Mouse (Mus musculus) midbrain, embryonic 14.5 days (tissue): ENCODE data around the gene Mrpl45. TPM values are rescaled to one million over a fixed set of nuclear protein-coding genes. Genes with fewer than 3 reads are reported as not detected.
A peak's percentile ranks its signal among the peaks of the same experiment; 100 is the strongest.
"Not testable (repeated sequence)": the region's sequence is repeated elsewhere in the genome, so short reads cannot be mapped to it uniquely, and the experiment has no call there.

Experiments used
- ATAC-seq: fragments of 200-750 bp; cut with Nextera tagmentation; 2 replicates; pipeline ENCODE4 v1.8.0; 2017; ENCODE audit warnings: moderate number of reproducible peaks, moderate library complexity; ENCODE audit not compliant: low FRiP score, low TSS enrichment
- DNase-seq: peaks from one replicate; pipeline ENCODE4 v3.0.0-alpha.2; 2015
- H3K27ac ChIP-seq: fragments of 300-500 bp; sonication (generic); replicated peaks from 2 replicates; pipeline ENCODE4 v1.5.1; 2014; ENCODE audit warnings: mild to moderate bottlenecking, low read depth, low read length, moderate library complexity
- H3K27me3 ChIP-seq: fragments of 300-500 bp; sonication (generic); 2 replicates; pipeline ENCODE4 v1.6.1; 2014; ENCODE audit warnings: low read length, control low read depth, mixed read lengths; ENCODE audit not compliant: control insufficient read depth, insufficient read depth
- H3K36me3 ChIP-seq: fragments of 300-500 bp; sonication (generic); 2 replicates; pipeline ENCODE4 v1.6.1; 2014; ENCODE audit warnings: low read length, control low read depth; ENCODE audit not compliant: control insufficient read depth, insufficient read depth
- H3K4me1 ChIP-seq: fragments of 300-500 bp; sonication (generic); 2 replicates; pipeline ENCODE4 v1.6.1; 2014; ENCODE audit warnings: mild to moderate bottlenecking, antibody characterized with exemption, low read length, control low read depth; ENCODE audit not compliant: control insufficient read depth, insufficient read depth
- H3K4me2 ChIP-seq: fragments of 300-500 bp; sonication (generic); 2 replicates; pipeline ENCODE4 v1.6.1; 2014; ENCODE audit warnings: mild to moderate bottlenecking, low read length, moderate library complexity
- H3K4me3 ChIP-seq: fragments of 300-500 bp; sonication (generic); replicated peaks from 2 replicates; pipeline ENCODE4 v1.5.1; 2014; ENCODE audit warnings: low read depth, low read length
- H3K9ac ChIP-seq: fragments of 300-500 bp; sonication (generic); replicated peaks from 2 replicates; pipeline ENCODE4 v1.6.1; 2014; ENCODE audit warnings: mild to moderate bottlenecking, low read length, moderate library complexity
- H3K9me3 ChIP-seq: fragments of 300-500 bp; sonication (generic); 2 replicates; pipeline ENCODE4 v1.6.1; 2016; ENCODE audit warnings: low read length, control low read depth, mixed read lengths; ENCODE audit not compliant: control insufficient read depth
- WGBS: fragments of 180-500 bp; shearing (Covaris S2); extraction: QIAGEN DNeasy Blood & Tissue Kit; methylation state at CpG from one replicate; pipeline ENCODE4 v1.1.7; 2014; 5-methylcytosine and 5-hydroxymethylcytosine counted together
- polyA plus RNA-seq: library from polyadenylated mRNA; unstranded; fragments of >200 nt; fragmentation: Nextera tagmentation; extraction: Ambion mirVana; gene quantifications from 2 replicates; pipeline ENCODE4 v1.2.1, GENCODE M21; 2014

The Mrpl45 gene
- polyA plus RNA-seq, 1 experiment from 2014 or later: 39.4 TPM

- Histone ChIP-seq H3K4me3 (no peak overlapping the region), H3K4me1 (peaks cover 13% of the 10 kb centered on the region), H3K9ac (no peak overlapping the region), H3K27ac (no peak overlapping the region), H3K36me3 (no peaks in the 10 kb centered on the region), H3K9me3 (no peaks in the 10 kb centered on the region), H3K27me3 (no peaks in the 10 kb centered on the region), H3K4me2 (no peak overlapping the region)
- 80% methylated on average over 9 of the region's 9 CpGs for WGBS
- no peak for DNase-seq
- no peak for ATAC-seq
These were observed 30.9 kb downstream of the Mrpl45 start for GRCm38 (mm10) chr11:97346383-97346782.

DNA sequence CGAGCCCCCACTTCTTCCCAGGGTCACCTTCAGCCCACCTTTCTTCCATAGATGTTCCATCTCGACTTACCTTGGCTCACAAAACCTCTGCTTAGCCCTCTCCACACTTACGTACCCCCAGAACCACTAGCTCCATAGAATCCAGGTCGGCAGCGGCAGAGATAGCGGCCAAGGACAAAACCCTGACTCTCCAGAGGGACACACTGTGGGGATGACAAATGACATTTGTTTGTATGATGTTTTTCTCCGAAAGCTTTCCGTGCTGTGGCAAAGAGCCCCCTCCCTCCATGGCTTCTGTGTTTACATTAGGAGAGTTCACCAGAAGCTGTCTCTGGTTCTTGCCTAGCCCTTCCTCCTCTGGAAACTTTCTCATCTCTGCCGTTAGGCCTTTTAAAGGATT lies 31.8 kb downstream of the Mrpl45 start:
- ATAC-seq (no peak), DNase-seq (no peak)
- Histone ChIP-seq H3K36me3 (no peaks in the 10 kb centered on the region), H3K9me3 (no peaks in the 10 kb centered on the region), H3K4me2 (no peak overlapping the region), H3K27ac (no peak overlapping the region), H3K4me1 (peaks cover 21% of the 10 kb centered on the region), H3K9ac (no peak overlapping the region), H3K4me3 (no peak overlapping the region), H3K27me3 (no peaks in the 10 kb centered on the region)
- 86% methylated on average over 9 of the region's 9 CpGs for WGBS

GRCm38 (mm10) chr11:97350035-97350434 lies 34.5 kb downstream of the Mrpl45 start:
- ATAC-seq (peak; percentile 43; the same call in 1 of the 2 replicates), DNase-seq (peak; percentile 87)
- no peak overlapping the region; the same call in 1 of the 2 replicates for H3K4me2 ChIP-seq
- no peaks in the 10 kb centered on the region for H3K36me3 ChIP-seq
- H3K4me3 ChIP-seq: no peak overlapping the region
- WGBS: 3% methylated on average over 2 of the region's 2 CpGs
- H3K9ac ChIP-seq: no peak overlapping the region
- H3K9me3 ChIP-seq: no peaks in the 10 kb centered on the region
- no peaks in the 10 kb centered on the region for H3K27me3 ChIP-seq
- peak overlapping the region; percentile 45; the same call in 1 of the 2 replicates for H3K27ac ChIP-seq
- H3K4me1 ChIP-seq: peaks cover 22% of the 10 kb centered on the region

- Histone ChIP-seq H3K4me2 (no peak within 1 kb of the TSS), H3K27ac (peak within 1 kb of the TSS; percentile 32), H3K9ac (peak within 1 kb of the TSS; percentile 29), H3K27me3 (no peaks in the 10 kb centered on the region), H3K9me3 (no peaks in the 10 kb centered on the region), H3K36me3 (no peaks in the 10 kb centered on the region), H3K4me1 (peaks cover 22% of the 10 kb centered on the region), H3K4me3 (no peak within 1 kb of the TSS)
- 45% methylated on average over 3 of the region's 3 CpGs for WGBS
- DNase-seq: peak; percentile 48
- ATAC-seq: peak; percentile 31; the same call in 1 of the 2 replicates
These were observed 36.6 kb downstream of the Mrpl45 start, which contains the start of gene Gpr179 for GRCm38 (mm10) chr11:97352027-97352684. TSS of gene Gpr179 (minus strand) at chr11:97352077.

DNA sequence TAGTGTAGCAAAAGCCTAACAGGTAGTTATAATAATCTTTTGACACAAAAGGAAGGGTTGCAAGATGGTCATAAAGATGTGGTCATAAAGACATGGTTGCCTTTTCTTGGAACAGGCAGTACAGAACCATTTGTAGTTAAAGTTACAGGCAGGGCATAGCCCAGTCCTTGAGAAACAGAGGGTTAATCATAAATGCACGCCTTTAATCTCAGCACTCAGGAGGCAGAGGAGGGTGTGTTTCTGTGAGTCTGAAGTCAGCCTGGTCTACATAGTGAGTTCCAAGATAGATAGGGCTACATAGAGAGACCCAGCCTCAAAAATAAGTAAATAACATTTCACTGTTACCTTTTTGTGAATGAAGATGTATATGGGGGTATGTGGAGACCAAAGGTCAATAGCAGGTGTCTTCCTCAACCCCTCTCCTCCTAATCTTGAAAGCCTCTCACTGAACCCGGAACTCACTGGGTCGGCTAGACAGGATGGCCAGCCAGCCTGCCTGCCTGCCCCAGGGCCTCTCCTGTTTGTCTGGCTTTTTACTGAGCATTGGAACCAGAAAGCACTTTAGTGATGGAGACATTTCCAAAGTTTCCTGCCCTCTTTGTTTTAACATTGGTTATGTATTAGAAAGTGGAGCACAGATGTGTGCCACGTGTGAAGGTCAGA lies 37.5 kb downstream of the Mrpl45 start:
- H3K9ac ChIP-seq: no peak overlapping the region
- ATAC-seq: no peak
- no peaks in the 10 kb centered on the region for H3K9me3 ChIP-seq
- no peak overlapping the region for H3K27ac ChIP-seq
- H3K4me1 ChIP-seq: peaks cover 22% of the 10 kb centered on the region
- no peaks in the 10 kb centered on the region for H3K36me3 ChIP-seq
- H3K27me3 ChIP-seq: no peaks in the 10 kb centered on the region
- 72% methylated on average over 4 of the region's 4 CpGs for WGBS
- DNase-seq: no peak
- no peak overlapping the region for H3K4me2 ChIP-seq
- no peak overlapping the region for H3K4me3 ChIP-seq

DNA sequence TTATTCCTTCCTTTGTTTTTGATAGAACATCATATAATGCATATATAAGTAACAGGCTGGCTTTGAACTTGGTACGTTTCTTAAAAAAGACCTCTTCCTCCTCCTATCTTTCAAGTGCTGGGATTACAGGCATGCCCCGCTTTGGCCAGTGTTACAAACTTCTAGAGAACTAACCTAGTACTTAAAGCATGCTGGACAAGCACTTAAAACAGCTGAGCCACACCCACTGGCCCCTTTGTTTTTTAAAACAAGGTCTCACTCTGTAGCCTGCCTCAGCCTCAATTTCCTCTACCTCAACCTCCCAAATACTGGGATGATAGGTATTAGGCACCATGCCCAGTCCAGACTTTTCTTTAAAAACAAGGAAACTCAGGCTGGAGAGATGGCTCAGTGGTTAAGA lies 39.1 kb downstream of the Mrpl45 start:
- Histone ChIP-seq H3K4me3 (no peak overlapping the region), H3K9ac (no peak overlapping the region), H3K27me3 (no peaks in the 10 kb centered on the region), H3K9me3 (no peaks in the 10 kb centered on the region), H3K36me3 (no peaks in the 10 kb centered on the region), H3K4me2 (no peak overlapping the region), H3K4me1 (peaks cover 20% of the 10 kb centered on the region), H3K27ac (no peak overlapping the region)
- 76% methylated on average over 2 of the region's 2 CpGs for WGBS
- DNase-seq (no peak), ATAC-seq (no peak)

DNA sequence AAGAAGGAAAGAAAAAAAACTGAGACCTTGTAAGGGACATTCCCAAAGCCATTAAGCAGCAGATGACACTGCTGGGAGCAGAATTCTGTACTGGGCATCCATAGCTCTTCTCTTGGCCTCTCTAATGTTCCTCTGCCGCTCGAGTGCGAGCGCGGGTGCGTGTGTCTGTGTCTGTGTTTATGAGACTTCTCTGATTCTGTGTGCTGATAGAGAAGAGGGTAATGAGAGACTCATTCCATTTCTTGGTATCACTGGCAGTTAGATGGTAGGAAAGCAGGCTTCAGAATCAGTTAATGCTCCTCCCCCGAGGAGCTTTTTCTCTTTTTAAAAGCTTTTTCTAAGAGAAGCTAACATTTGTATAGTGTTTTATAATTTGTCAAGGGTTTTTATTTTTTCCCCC lies 39.7 kb downstream of the Mrpl45 start:
- H3K27me3 ChIP-seq: no peaks in the 10 kb centered on the region
- DNase-seq (no peak), ATAC-seq (no peak)
- no peaks in the 10 kb centered on the region for H3K9me3 ChIP-seq
- peaks cover 14% of the 10 kb centered on the region for H3K4me1 ChIP-seq
- H3K4me3 ChIP-seq: no peak overlapping the region
- no peaks in the 10 kb centered on the region for H3K36me3 ChIP-seq
- H3K27ac ChIP-seq: no peak overlapping the region
- H3K4me2 ChIP-seq: no peak overlapping the region
- whole genome bisulfite sequencing: 90% methylated on average over 7 of the region's 7 CpGs
- no peak overlapping the region for H3K9ac ChIP-seq

DNA sequence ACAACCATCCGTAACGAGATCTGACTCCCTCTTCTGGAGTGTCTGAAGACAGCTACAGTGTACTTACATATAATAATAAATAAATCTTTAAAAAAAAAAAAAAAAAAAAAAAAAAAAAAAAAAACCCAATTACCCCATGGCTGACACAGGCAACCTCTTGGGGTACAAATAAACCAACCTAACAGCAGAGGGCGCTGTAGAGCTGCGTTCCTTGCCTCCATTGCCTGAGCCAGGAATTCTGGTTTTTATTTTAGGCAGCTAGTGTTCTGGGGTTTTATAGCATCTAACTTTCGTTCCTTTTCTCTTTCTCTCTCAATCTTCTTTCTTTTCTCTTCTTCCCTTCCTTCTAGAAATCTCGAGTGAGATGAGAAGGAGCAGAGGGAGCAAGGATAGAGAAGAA lies 42.1 kb downstream of the Mrpl45 start:
- H3K9ac ChIP-seq, ATAC-seq, H3K9me3 ChIP-seq, H3K4me2 ChIP-seq, H3K36me3 ChIP-seq, H3K27ac ChIP-seq, H3K4me3 ChIP-seq, H3K4me1 ChIP-seq, H3K27me3 ChIP-seq: not testable (repeated sequence)
- 13% methylated on average over 4 of the region's 6 CpGs for WGBS
- peak; percentile 81 for DNase-seq
